Mouse (Mus musculus) cerebellum, adult 2 months (tissue): ENCODE data around the gene Nelfb.

Source experiments
- CTCF ChIP-seq: fragments of 200-500 bp; IDR thresholded peaks from 2 replicates; pipeline ENCODE4 v1.5.1; 2011; ENCODE audit warnings: low read depth, mild to moderate bottlenecking, control low read depth, low read length, moderate library complexity, borderline replicate concordance; ENCODE audit not compliant: insufficient read depth
- POLR2A ChIP-seq: fragments of 200-500 bp; IDR thresholded peaks from 2 replicates; pipeline ENCODE4 v1.6.1; 2011; ENCODE audit warnings: low read length, control low read depth, borderline replicate concordance; ENCODE audit not compliant: insufficient read depth

GRCm38 (mm10) chr2:25240310-25240709 is 29.0 kb upstream of the Nelfb start:
- TF ChIP-seq CTCF, result no peak
- TF ChIP-seq POLR2A, result no peak
